In the genomic region with DNA sequence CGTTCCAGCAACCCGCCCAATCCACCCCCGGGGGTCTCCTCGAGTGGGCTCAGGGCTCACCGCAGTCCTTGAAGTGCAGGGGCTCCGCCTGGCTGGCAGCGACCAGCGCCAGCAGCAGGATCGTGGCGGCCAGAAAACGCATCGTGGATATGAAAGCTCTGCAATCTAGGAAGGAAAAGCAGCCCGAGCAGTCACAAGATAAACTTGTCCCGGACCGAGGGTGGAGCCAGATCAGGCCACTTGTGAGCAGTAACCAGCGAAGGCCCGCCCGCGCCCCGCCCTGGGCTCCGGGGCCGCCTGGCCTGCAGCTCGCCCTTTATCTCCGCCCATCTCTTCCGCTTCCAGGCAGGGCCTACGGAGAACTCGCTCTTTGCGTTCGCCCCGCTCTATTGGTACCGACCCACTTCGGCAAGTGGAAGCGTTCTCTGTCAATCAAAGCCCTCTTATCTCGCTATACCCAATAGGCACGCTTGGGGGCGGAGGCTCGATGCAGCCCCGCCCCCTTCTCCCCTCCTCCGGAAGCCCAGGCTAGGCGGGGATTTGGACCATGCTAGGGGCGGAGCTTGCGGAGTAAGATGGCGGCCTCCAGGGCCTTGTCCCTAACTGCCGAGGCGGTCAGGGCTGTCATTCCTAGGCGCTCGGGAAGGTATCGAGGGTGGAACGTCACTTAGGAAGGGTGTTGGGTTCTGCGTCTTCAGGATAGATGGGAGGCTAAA, we compare ENCODE assay signal across 7 mouse cellular contexts. TPM values are rescaled to one million over a fixed set of nuclear protein-coding genes. Genes with fewer than 3 reads are reported as not detected.
DNase-seq lines count a peak whose midpoint lies in the region; ATAC-seq lines count a peak whose summit lies in the region.

A gene (minus strand): TSS at position 427 of the 716 bp plus-strand sequence.
A gene (plus strand): TSS at position 526 of the 716 bp plus-strand sequence.

- H3K27ac ChIP-seq in embryonic facial prominence, embryonic 12.5 days: peak within 1 kb of the TSS; percentile 97
- H3K27ac ChIP-seq in limb, embryonic 11.5 days (replicated peaks; ENCODE audit: low read depth, low read length): peak within 1 kb of the TSS; percentile 86
- peak within 1 kb of the TSS; percentile 85 for H3K27ac ChIP-seq in midbrain, embryonic 14.5 days (replicated peaks; ENCODE audit: low read depth, low read length)

- H3K4me3 ChIP-seq in embryonic facial prominence, embryonic 12.5 days: peak within 1 kb of the TSS; percentile 78
- peak within 1 kb of the TSS; percentile 48 for H3K4me3 ChIP-seq in limb, embryonic 11.5 days (ENCODE audit: low read depth, low read length)
- peak within 1 kb of the TSS; percentile 79 for H3K4me3 ChIP-seq in midbrain, embryonic 14.5 days (replicated peaks; ENCODE audit: low read depth, low read length)

- peak; percentile 95 for DNase-seq in adrenal gland, postnatal 25 days
- peak; percentile 100 for DNase-seq in heart, adult 11 months
- peak; percentile 97 for DNase-seq in kidney, adult 18-20 months
- DNase-seq in limb, embryonic 11.5 days (ENCODE audit: low spot score): peak; percentile 98
- DNase-seq in midbrain, embryonic 14.5 days: peak; percentile 100
- peak; percentile 91 to 96 for DNase-seq in spleen, adult 18-20 months

- ATAC-seq in embryonic facial prominence, embryonic 12.5 days (ENCODE audit: insufficient number of reproducible peaks, insufficient read depth, low FRiP score, low TSS enrichment): peak; percentile 99
- ATAC-seq in limb, embryonic 11.5 days (ENCODE audit: insufficient number of reproducible peaks, low FRiP score, low TSS enrichment, low read depth): peak; percentile 99
- ATAC-seq in midbrain, embryonic 14.5 days (ENCODE audit: low FRiP score, low TSS enrichment): peak; percentile 98

- peak within 1 kb of the TSS; percentile 82 for H3K9ac ChIP-seq in embryonic facial prominence, embryonic 12.5 days
- H3K9ac ChIP-seq in limb, embryonic 11.5 days (ENCODE audit: low read length): peak within 1 kb of the TSS; percentile 88
- peak within 1 kb of the TSS; percentile 74 for H3K9ac ChIP-seq in midbrain, embryonic 14.5 days (replicated peaks; ENCODE audit: low read length)

- peak within 1 kb of the TSS; percentile 75 for H3K4me2 ChIP-seq in embryonic facial prominence, embryonic 12.5 days (replicated peaks)
- peak within 1 kb of the TSS; percentile 60 for H3K4me2 ChIP-seq in limb, embryonic 11.5 days (ENCODE audit: low read depth, severe bottlenecking)
- H3K4me2 ChIP-seq in midbrain, embryonic 14.5 days (ENCODE audit: low read length): peak within 1 kb of the TSS; percentile 81

- H3K36me3 ChIP-seq in embryonic facial prominence, embryonic 12.5 days: peaks cover 3% of the 10 kb centered on the region; the same call in 1 of the 2 replicates
- no peaks in the 10 kb centered on the region; the same call in 1 of the 2 replicates for H3K36me3 ChIP-seq in limb, embryonic 11.5 days (ENCODE audit: control insufficient read depth, insufficient read depth, low read length)
- peaks cover 6% of the 10 kb centered on the region; the same call in 1 of the 2 replicates for H3K36me3 ChIP-seq in midbrain, embryonic 14.5 days (ENCODE audit: control insufficient read depth, insufficient read depth, low read length)

- peaks cover 20% of the 10 kb centered on the region for H3K4me1 ChIP-seq in embryonic facial prominence, embryonic 12.5 days
- no peaks in the 10 kb centered on the region; the same call in 1 of the 2 replicates for H3K4me1 ChIP-seq in limb, embryonic 11.5 days (ENCODE audit: control insufficient read depth, insufficient read depth, low read length)
- peaks cover 20% of the 10 kb centered on the region for H3K4me1 ChIP-seq in midbrain, embryonic 14.5 days (ENCODE audit: control insufficient read depth, insufficient read depth, low read length)

- no peaks in the 10 kb centered on the region for H3K9me3 ChIP-seq in embryonic facial prominence, embryonic 12.5 days
- H3K9me3 ChIP-seq in limb, embryonic 11.5 days (ENCODE audit: control insufficient read depth, low read length): no peaks in the 10 kb centered on the region
- H3K9me3 ChIP-seq in midbrain, embryonic 14.5 days (ENCODE audit: control insufficient read depth, low read length): no peaks in the 10 kb centered on the region

- under 1% methylated on average over 50 of the region's 50 CpGs for WGBS in embryonic facial prominence, embryonic 12.5 days
- under 1% methylated on average over 50 of the region's 50 CpGs for WGBS in limb, embryonic 11.5 days
- WGBS in midbrain, embryonic 14.5 days: under 1% methylated on average over 50 of the region's 50 CpGs

- no peaks in the 10 kb centered on the region for H3K27me3 ChIP-seq in embryonic facial prominence, embryonic 12.5 days
- H3K27me3 ChIP-seq in limb, embryonic 11.5 days (ENCODE audit: control insufficient read depth, insufficient read depth, low read length): no peaks in the 10 kb centered on the region
- H3K27me3 ChIP-seq in midbrain, embryonic 14.5 days (ENCODE audit: control insufficient read depth, insufficient read depth, low read length): no peaks in the 10 kb centered on the region

RNA-seq across cellular contexts. Expression of the first gene that starts in this region (rescaled TPM):
- total RNA-seq in adrenal gland, postnatal 25 days (2021): 68.1 and 74.3 TPM in 2 replicates
- polyA plus RNA-seq in embryonic facial prominence, embryonic 12.5 days (2016; fragmentation: Nextera tagmentation; extraction: Ambion mirVana): 73.8 and 75.0 TPM in 2 replicates
- 62.4 and 63.5 TPM in 2 replicates for polyA plus RNA-seq in limb, embryonic 11.5 days (2014; fragmentation: Nextera tagmentation; extraction: Ambion mirVana)
- polyA plus RNA-seq in midbrain, embryonic 14.5 days (2014; fragmentation: Nextera tagmentation; extraction: Ambion mirVana): 56.2 and 61.0 TPM in 2 replicates

RNA-seq across cellular contexts. Expression of the second gene that starts in this region (rescaled TPM):
- total RNA-seq in adrenal gland, postnatal 25 days (2021): 67.6 and 83.1 TPM in 2 replicates
- 147 and 159 TPM in 2 replicates for polyA plus RNA-seq in embryonic facial prominence, embryonic 12.5 days (2016; fragmentation: Nextera tagmentation; extraction: Ambion mirVana)
- polyA plus RNA-seq in limb, embryonic 11.5 days (2014; fragmentation: Nextera tagmentation; extraction: Ambion mirVana): 121 and 123 TPM in 2 replicates
- polyA plus RNA-seq in midbrain, embryonic 14.5 days (2014; fragmentation: Nextera tagmentation; extraction: Ambion mirVana): 133 and 146 TPM in 2 replicates

Comparison
In these comparisons a context has a peak if more than half of its experiments do, and no peak if none do; other contexts are left out.
1. Peak in every context shown above with its lines: DNase-seq, ATAC-seq, H3K4me3 ChIP-seq and H3K27ac ChIP-seq.